Mouse (Mus musculus) G1E (cell line): Measurements from ENCODE around the gene Scamp3. TPM values are rescaled to one million over a fixed set of nuclear protein-coding genes. Genes with fewer than 3 reads are reported as not detected.
A peak's percentile ranks its signal among the peaks of the same experiment; 100 is the strongest.
"Not testable (repeated sequence)": the region's sequence is repeated elsewhere in the genome, so short reads cannot be mapped to it uniquely, and the experiment has no call there.

ENCODE experiments used
- ATAC-seq: 2 replicates; pipeline ENCODE4 v1.8.0; 2016; ENCODE audit warnings: mild to moderate bottlenecking; ENCODE audit not compliant: insufficient number of reproducible peaks, poor library complexity, low FRiP score, severe bottlenecking; ENCODE audit errors: extremely low read depth
- DNase-seq: peaks from one replicate; pipeline ENCODE4 v3.0.0; 2012; ENCODE audit warnings: low spot score
- H3K27me3 ChIP-seq: 2 replicates; pipeline ENCODE4 v1.6.1; 2012; ENCODE audit warnings: mild to moderate bottlenecking, low read length, inconsistent platforms; ENCODE audit not compliant: insufficient read depth
- H3K36me3 ChIP-seq: replicated peaks from 2 replicates; pipeline ENCODE3; 2012; ENCODE audit warnings: mild to moderate bottlenecking, inconsistent platforms
- H3K4me1 ChIP-seq: 2 replicates; pipeline ENCODE4 v1.6.1; 2012; ENCODE audit warnings: low read depth, low read length, inconsistent platforms, mixed read lengths; ENCODE audit not compliant: insufficient read depth
- H3K4me3 ChIP-seq: 2 replicates; pipeline ENCODE4 v1.5.1; 2012; ENCODE audit warnings: low read depth, mild to moderate bottlenecking, inconsistent platforms, low read length, moderate library complexity, mixed read lengths
- H3K9me3 ChIP-seq: replicated peaks from 2 replicates; pipeline ENCODE4 v1.6.1; 2012; ENCODE audit warnings: inconsistent platforms
- CTCF ChIP-seq: IDR thresholded peaks from 2 replicates; pipeline ENCODE4 v1.5.1; 2012; ENCODE audit warnings: low read depth, low read length, inconsistent platforms, mixed read lengths
- GATA1 ChIP-seq: IDR thresholded peaks from 2 replicates; pipeline ENCODE4 v1.6.1; 2012; ENCODE audit warnings: borderline replicate concordance, low read length, inconsistent platforms, mixed read lengths
- GATA2 ChIP-seq: IDR thresholded peaks from 2 replicates; pipeline ENCODE4 v1.6.1; 2012; ENCODE audit warnings: low read depth, low read length, inconsistent platforms, borderline replicate concordance
- POLR2AphosphoS5 ChIP-seq: IDR thresholded peaks from 2 replicates; pipeline ENCODE4 v1.6.1; 2012; ENCODE audit warnings: low read depth, low read length, inconsistent platforms; ENCODE audit not compliant: insufficient replicate concordance
- TAL1 ChIP-seq: conservative IDR thresholded peaks from 2 replicates; pipeline ENCODE4 v1.6.1; 2012; ENCODE audit warnings: low read depth, low read length, inconsistent platforms, mixed read lengths
- polyA plus RNA-seq: library from polyadenylated mRNA; stranded (reverse); fragments of >175 nt; gene quantifications from 2 replicates; pipeline ENCODE4 v1.2.3, GENCODE M21; 2012
- total RNA-seq, 2 experiments: library from RNA; stranded (forward) in 1 of 2; stranded (reverse) in 1 of 2; fragments of 200-1000 nt in 1 of 2; fragments of >200 nt in 1 of 2; fragmentation: Nextera tagmentation in 1 of 2; gene quantifications; 2 replicates each; pipeline ENCODE4 v1.2.3; 2014 to 2017

The Scamp3 gene
- total and polyA plus RNA-seq, 3 experiments: 35.1 to 234 (median 123) TPM

GRCm38 (mm10) chr3:89210162-89210561, 32.9 kb downstream of the Scamp3 start:
- Histone ChIP-seq H3K9me3 (no peaks in the 10 kb centered on the region), H3K4me1 (peaks cover 59% of the 10 kb centered on the region), H3K4me3 (no peak overlapping the region), H3K27me3 (no peaks in the 10 kb centered on the region), H3K36me3 (peaks cover 76% of the 10 kb centered on the region)
- DNase-seq (no peak), ATAC-seq (no peak)
- TF ChIP-seq TAL1: no peak
- TF ChIP-seq POLR2AphosphoS5: no peak
- no peak for TF ChIP-seq GATA1
- TF ChIP-seq CTCF: no peak
- TF ChIP-seq GATA2: no peak

DNA sequence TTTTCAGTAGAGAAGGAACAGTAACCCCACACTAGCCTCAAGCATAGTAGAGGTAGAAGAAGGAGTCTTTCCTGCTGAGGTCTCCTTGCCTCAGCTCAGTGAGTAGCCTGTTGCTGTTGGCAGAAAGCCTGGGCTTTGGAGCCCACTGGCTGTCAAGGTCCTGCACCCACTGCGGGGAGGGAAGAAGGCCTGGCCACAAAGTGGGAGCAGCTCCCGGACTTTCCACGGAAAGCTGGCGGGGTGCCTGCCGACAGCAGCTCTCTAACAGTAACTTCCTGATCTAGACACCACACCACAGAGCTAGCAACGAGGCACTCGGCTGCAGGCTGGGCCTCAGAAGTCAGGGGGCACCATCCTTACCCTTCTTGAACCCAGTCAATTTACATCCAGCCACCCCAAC, 33.5 kb downstream of the Scamp3 start:
- ATAC-seq: no peak
- no peaks in the 10 kb centered on the region for H3K27me3 ChIP-seq
- no peak overlapping the region for H3K4me3 ChIP-seq
- no peak for TF ChIP-seq GATA1
- no peak for TF ChIP-seq GATA2
- no peak for TF ChIP-seq CTCF
- no peak for TF ChIP-seq TAL1
- TF ChIP-seq POLR2AphosphoS5: no peak
- H3K4me1 ChIP-seq: peaks cover 61% of the 10 kb centered on the region
- no peak for DNase-seq
- no peaks in the 10 kb centered on the region for H3K9me3 ChIP-seq
- peaks cover 70% of the 10 kb centered on the region for H3K36me3 ChIP-seq

GRCm38 (mm10) chr3:89213803-89214530, 36.7 kb downstream of the Scamp3 start:
- peak overlapping the region; percentile 86 for H3K4me3 ChIP-seq
- DNase-seq: peak; percentile 96
- peaks cover 13% of the 10 kb centered on the region for H3K27me3 ChIP-seq
- TF ChIP-seq CTCF (no peak), GATA1 (no peak), POLR2AphosphoS5 (no peak), GATA2 (no peak), TAL1 (no peak)
- H3K9me3 ChIP-seq: no peaks in the 10 kb centered on the region
- ATAC-seq: peak; percentile 69
- peaks cover 38% of the 10 kb centered on the region for H3K36me3 ChIP-seq
- H3K4me1 ChIP-seq: peaks cover 56% of the 10 kb centered on the region

DNA sequence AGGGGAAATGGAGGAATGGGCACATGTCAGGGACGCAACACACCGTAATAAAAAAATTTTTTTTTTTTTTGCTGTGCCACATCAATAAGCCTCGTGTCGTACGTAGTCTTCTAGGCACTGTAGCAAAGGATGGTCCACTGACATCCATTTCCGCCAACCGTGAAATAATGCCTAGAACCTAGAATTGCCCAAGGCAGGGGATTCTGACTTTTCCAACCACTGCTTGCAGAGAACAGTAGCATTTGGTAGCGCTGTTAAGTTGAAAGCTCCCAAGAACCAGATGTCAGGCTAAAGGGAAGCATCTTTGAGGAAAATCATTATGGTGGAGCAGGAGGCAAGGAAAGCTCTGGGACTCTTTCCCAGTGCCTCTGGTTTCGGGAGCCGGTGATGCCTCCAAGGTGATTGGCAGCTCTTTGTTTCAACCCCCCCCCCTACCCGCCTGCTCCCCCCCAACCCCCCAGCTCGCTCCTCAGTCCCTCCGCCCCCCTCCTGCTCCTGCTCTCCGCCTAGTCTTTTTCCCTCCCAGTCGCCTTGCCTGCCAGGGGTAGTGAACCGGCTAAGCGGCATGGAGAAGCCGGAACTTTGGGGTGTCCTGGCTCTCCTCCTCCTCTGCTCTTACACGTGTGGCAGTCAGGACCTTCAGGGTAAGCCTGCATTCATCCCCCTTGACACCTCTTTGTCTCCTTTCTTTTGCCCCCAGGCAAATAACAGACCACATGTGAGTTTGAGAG, 37.6 kb downstream of the Scamp3 start, which contains the start of gene Thbs3:
Gene Thbs3 (plus strand): TSS at position 500 of the 731 bp plus-strand sequence.
- H3K4me3 ChIP-seq: peak within 1 kb of the TSS; percentile 86
- peaks cover 21% of the 10 kb centered on the region for H3K27me3 ChIP-seq
- no peak for TF ChIP-seq TAL1
- no peak for TF ChIP-seq CTCF
- TF ChIP-seq GATA2: no peak
- TF ChIP-seq GATA1: no peak
- no peak for TF ChIP-seq POLR2AphosphoS5
- peaks cover 56% of the 10 kb centered on the region for H3K4me1 ChIP-seq
- peaks cover 29% of the 10 kb centered on the region for H3K36me3 ChIP-seq
- no peak for DNase-seq
- no peaks in the 10 kb centered on the region for H3K9me3 ChIP-seq
- no peak for ATAC-seq

DNA sequence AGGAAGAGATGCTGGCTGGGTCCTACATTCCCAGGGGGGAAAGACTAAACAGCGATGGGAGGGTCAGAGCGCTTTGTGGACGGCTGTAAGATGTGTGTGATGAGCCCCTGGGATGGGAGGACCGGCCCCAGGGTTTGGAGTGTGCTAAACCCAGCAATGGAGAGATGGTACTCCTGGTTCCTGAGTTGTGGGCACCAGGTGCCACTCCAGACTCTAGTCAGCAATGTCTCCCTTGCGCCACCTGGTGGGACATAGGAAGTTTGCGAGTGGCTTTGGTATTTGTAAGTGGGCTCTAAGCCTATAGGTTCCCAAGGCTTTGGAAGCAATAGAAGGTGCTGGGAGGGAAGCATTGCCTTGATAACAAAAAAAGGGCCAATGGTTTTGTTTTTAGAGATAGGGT, 38.6 kb downstream of the Scamp3 start:
- Histone ChIP-seq H3K9me3 (no peaks in the 10 kb centered on the region), H3K4me3 (peak overlapping the region; percentile 86; the same call in 1 of the 2 replicates), H3K4me1 (peaks cover 49% of the 10 kb centered on the region), H3K27me3 (peaks cover 21% of the 10 kb centered on the region), H3K36me3 (peaks cover 19% of the 10 kb centered on the region)
- no peak for TF ChIP-seq TAL1
- TF ChIP-seq CTCF: peak; percentile 89
- TF ChIP-seq POLR2AphosphoS5: no peak
- TF ChIP-seq GATA1: no peak
- no peak for TF ChIP-seq GATA2
- ATAC-seq (no peak), DNase-seq (peak; percentile 80)

DNA sequence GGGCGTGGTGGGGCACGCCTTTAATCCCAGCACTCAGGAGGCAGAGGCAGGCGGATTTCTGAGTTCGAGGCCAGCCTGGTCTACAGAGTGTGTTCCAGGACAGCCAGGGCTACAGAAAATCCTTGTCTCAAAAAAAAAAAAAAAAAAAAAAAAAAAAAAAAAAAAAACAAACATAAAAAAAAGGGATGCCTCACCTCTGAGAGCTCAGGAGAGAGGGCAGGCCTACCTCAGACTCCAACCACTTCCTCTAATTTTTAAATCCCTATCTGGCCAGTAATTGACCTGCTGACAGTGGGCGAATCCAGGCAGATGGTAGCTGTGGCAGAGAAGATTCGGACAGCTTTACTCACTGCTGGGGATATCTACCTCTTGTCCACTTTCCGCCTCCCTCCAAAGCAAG, 39.1 kb downstream of the Scamp3 start:
- H3K9me3 ChIP-seq, H3K4me3 ChIP-seq, DNase-seq, ATAC-seq: not testable (repeated sequence)
- Histone ChIP-seq H3K27me3 (peaks cover 24% of the 10 kb centered on the region), H3K4me1 (peaks cover 44% of the 10 kb centered on the region), H3K36me3 (peaks cover 13% of the 10 kb centered on the region)
